Mouse (Mus musculus) yolk sac, embryonic 10.5 days (tissue): ENCODE results near the gene Rab31.

ENCODE experiments used
- DNase-seq: peaks from one replicate; pipeline ENCODE4 v3.0.0-alpha.2; 2017; ENCODE audit warnings: low spot score

Rab31 gene

GRCm38 (mm10) chr17:65783182-65784161 lies 10.9 kb upstream of the Rab31 start:
- DNase-seq: peak; percentile 66

- DNase-seq: peak; percentile 86
Observed at GRCm38 (mm10) chr17:65782551-65783141, 10.1 kb upstream of the Rab31 start, which contains the start of gene Ppp4r1. TSS of gene Ppp4r1 (plus strand) at chr17:65782573.

DNA sequence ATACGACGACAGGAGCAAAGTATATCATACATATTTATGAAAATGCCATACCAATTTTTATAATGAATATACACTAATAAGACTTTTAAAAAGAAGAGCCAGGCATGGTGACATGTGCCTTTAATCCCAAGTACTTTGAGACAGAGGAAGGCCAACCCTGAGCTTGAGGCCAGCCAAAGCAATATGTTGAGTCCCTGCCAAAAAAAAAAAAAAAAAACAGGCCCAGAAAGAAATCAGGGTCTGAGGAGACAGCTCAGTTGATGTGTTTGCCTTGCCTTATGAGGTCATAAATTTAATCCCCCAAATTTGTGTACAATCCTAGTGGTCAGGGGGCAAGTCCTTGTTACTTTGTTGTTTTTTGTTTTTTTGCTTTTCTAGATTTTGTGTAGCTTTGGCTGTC lies 8.4 kb upstream of the Rab31 start:
- no peak for DNase-seq

DNA sequence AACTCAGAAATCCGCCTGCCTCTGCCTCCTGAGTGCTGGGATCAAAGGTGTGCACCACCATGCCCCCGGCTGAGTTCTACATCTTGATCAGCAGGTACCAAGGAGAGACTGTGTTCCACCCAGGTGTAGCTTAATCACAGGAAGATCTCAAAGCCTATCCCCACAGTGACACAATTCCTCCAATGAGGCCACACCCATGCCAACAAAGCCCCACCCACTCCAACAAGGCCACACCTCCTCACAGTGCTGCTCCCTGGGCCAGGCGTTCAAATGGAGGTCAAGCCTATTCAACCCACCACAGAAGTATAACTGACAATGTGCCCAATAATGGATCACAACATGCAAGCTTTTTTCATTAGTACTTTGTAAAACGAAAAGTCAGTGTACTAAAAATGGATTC lies 4.9 kb upstream of the Rab31 start:
- peak; percentile 29 for DNase-seq

GRCm38 (mm10) chr17:65776228-65776627 lies 3.7 kb upstream of the Rab31 start:
- no peak for DNase-seq

GRCm38 (mm10) chr17:65774439-65774838 lies 1.9 kb upstream of the Rab31 start:
- peak; percentile 69 for DNase-seq

GRCm38 (mm10) chr17:65773617-65774016 lies 1.1 kb upstream of the Rab31 start:
- peak; percentile 11 for DNase-seq

GRCm38 (mm10) chr17:65770982-65771915 lies 1.3 kb downstream of the Rab31 start:
- DNase-seq: no peak

DNA sequence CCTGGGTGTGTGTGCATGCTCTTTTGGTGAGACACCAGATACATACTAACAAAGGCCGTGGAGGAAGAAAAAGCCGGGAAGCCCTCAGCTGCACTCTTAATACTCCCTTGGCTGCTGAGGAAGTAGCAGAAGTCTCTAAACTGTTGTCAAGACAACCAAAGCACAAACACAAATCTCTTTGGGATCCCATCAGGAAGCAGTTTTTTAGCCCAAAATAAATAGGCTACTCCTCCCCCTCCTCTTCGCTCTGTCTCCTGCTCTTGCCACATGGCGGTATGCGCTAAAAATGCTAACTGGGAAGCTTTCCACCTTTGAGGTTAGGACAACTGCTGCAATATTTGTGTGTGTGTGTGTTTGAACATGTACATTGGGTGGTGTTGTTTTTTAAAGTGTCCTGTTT lies 4.1 kb downstream of the Rab31 start:
- DNase-seq: no peak

DNA sequence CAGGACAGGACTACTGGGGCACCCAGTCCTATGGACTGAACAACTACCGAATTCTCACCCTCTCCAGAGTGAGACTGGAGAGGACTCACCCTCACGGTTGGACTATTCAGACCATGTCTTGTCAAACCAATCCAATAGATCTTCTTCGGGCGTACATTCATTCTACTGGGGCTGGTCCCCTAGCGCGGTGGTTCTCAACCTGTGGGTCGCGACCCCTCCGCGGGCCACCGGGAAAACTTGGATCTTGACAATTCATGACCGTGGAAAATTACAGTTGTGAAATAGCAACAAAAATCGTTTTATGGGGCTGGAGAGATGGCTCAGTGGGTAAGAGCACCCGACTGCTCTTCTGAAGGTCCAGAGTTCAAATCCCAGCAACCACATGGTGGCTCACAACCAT lies 9.3 kb downstream of the Rab31 start:
- no peak for DNase-seq

DNA sequence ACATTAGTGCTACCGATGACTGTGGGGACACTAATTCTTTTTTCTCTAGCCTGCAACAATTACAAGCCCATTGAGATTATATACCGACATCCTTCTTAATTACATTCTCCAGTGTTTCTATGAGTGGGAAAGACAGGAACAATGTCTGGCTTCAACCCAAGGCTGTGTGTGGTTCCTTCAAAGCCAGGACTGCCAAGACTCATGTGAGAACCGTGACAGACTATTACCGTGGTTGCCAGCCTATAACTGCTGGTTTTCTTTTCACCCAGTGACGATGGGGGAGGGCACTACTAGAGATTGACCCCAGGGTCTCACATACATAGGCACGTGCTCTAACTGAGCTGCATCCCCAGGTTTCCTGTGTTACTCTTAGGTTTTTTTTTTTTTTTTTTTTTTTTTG lies 15.4 kb downstream of the Rab31 start:
- DNase-seq: no peak

- DNase-seq: no peak
Observed at GRCm38 (mm10) chr17:65755857-65756256, 16.7 kb downstream of the Rab31 start.

- no peak for DNase-seq
Observed at GRCm38 (mm10) chr17:65753130-65753529, 19.4 kb downstream of the Rab31 start.

DNA sequence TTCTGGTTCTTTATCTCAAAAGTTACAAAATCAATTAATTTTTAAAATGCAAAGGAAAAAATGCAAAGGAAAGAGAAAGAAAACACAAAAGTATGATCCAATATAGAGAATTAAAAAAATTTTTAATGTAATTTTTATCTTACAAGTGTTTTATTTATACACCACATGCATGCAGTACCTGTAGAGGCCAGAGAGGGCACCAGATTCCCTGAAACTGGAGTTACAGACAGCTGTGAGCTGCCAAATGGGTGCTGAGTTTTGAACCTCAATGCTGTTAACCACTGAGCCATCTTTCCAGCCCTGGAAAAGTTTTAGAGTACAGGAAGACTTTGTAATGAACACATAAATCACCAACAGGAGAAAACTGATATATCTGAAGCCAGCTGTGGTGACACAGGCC lies 22.3 kb downstream of the Rab31 start:
- no peak for DNase-seq

DNA sequence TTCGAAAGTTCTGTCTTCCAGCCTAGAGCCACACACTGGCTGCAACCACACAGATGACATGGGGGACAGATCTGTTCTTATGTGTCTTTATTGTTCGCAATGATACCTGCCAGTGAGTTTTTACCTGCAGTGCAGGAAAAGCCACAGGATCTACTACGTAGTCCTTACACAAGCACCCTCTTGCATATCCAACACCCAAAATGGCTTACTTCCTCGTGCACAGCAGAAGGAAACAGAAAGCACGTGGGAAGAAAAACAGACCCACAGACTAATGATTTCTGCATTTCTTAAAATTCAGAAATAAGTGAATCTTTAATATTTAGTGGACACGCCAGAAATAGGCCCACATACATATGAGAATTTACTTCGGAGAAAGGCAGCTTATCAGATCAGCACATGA lies 22.7 kb downstream of the Rab31 start:
- DNase-seq: no peak

GRCm38 (mm10) chr17:65748997-65749396 lies 23.6 kb downstream of the Rab31 start:
- DNase-seq: no peak

GRCm38 (mm10) chr17:65746314-65746713 lies 26.2 kb downstream of the Rab31 start:
- DNase-seq: no peak

GRCm38 (mm10) chr17:65743664-65744330 lies 28.8 kb downstream of the Rab31 start:
- no peak for DNase-seq

GRCm38 (mm10) chr17:65742969-65743368 lies 29.6 kb downstream of the Rab31 start:
- no peak for DNase-seq

- DNase-seq: no peak
Observed at GRCm38 (mm10) chr17:65742245-65742905, 30.2 kb downstream of the Rab31 start.

GRCm38 (mm10) chr17:65741565-65741964 lies 31.0 kb downstream of the Rab31 start:
- DNase-seq: no peak
